ENCODE assay signal across 17 mouse cellular contexts in the genomic region with DNA sequence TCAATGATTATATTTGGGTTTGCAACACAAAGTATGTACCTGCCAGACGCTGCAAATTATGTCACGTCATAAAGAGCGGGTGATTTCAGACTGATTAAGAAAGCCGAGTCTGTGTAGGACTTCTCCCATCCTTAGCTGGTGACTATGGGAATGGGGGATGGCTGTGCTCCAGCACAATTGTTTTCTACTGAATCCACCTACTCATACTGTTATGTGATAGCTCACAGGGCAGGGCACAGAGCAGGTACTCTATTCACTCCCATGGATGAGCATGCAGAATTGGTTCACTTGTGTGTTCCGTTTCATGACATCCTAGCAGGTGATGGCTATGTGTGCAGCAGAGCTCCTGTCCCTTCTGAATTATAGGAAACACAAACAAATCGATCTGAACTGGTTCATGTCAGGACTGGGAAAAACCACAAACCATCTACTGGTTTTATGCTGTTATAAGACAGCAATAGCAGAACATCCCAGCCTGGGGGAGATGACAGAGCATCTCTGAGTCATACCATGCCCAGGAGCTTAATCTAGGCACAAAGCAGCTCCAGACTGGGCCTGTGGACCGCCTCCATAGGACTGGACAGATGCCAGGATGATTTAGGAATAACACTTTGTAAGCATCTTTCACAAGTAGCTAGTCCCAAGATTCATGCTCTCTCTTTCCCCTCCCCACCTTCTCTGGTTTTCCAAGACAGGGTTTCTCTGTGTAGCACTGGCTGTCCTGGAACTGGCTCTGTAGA. TPM values are rescaled to one million over a fixed set of nuclear protein-coding genes. Genes with fewer than 3 reads are reported as not detected.
DNase-seq lines count a peak whose midpoint lies in the region; ATAC-seq lines count a peak whose summit lies in the region.
"Had no signal": no experiment of that assay in that cellular context is flagged by ENCODE, and none has a peak within 500 bp of the region (broad histone marks: within the 10 kb centered on the region; RNA-seq: fewer than 3 reads in every experiment).

No protein-coding gene starts in this region.

- no peaks in the 10 kb centered on the region for H3K27me3 ChIP-seq in heart, embryonic 15.5 days
- H3K27me3 ChIP-seq in hindbrain, embryonic 13.5 days, result no peaks in the 10 kb centered on the region
- H3K27me3 ChIP-seq: embryonic facial prominence, embryonic 15.5 days; heart, embryonic 12.5 days; hindbrain, embryonic 12.5 days; limb, embryonic 13.5 days had no signal

- DNase-seq in heart, adult 18-20 months, result no peak
- DNase-seq in frontal cortex, adult 2 months (ENCODE audit: extremely low spot score in 1 of 2, low spot score in 1 of 2), result peak; percentile 90 to 92
- peak; percentile 2 to 19 for DNase-seq in layer of hippocampus, postnatal 36 days
- DNase-seq in right cerebral cortex, postnatal 14 days, result peak; percentile 21
- no peak for DNase-seq in adrenal gland, adult 18-20 months (ENCODE audit: low spot score in 2 of 2)
- DNase-seq: cerebellum, adult 11 months; kidney, adult 8-10 months; lung, adult 2 months; thymus, adult 18-20 months had no signal

- H3K4me1 ChIP-seq in heart, embryonic 15.5 days (replicated peaks), result no peaks in the 10 kb centered on the region
- H3K4me1 ChIP-seq in hindbrain, embryonic 13.5 days (replicated peaks), result no peaks in the 10 kb centered on the region
- H3K4me1 ChIP-seq: embryonic facial prominence, embryonic 15.5 days; heart, embryonic 12.5 days; hindbrain, embryonic 12.5 days; limb, embryonic 13.5 days had no signal

- no peak overlapping the region for H3K9ac ChIP-seq in heart, embryonic 15.5 days
- H3K9ac ChIP-seq in hindbrain, embryonic 13.5 days, result no peak overlapping the region
- H3K9ac ChIP-seq: embryonic facial prominence, embryonic 15.5 days; heart, embryonic 12.5 days; hindbrain, embryonic 12.5 days; limb, embryonic 13.5 days had no signal

- H3K4me2 ChIP-seq in heart, embryonic 15.5 days, result no peak overlapping the region
- H3K4me2 ChIP-seq in hindbrain, embryonic 13.5 days, result no peak overlapping the region
- H3K4me2 ChIP-seq: embryonic facial prominence, embryonic 15.5 days; heart, embryonic 12.5 days; hindbrain, embryonic 12.5 days; limb, embryonic 13.5 days had no signal

- 0 out of 2 replicates have a peak, but pooled peaks have one; percentile 27 for ATAC-seq in heart, embryonic 15.5 days (replicated peaks; ENCODE audit: insufficient number of reproducible peaks, insufficient read depth, low FRiP score, low read depth)
- ATAC-seq in hindbrain, embryonic 13.5 days (ENCODE audit: low FRiP score), result no peak
- ATAC-seq in megakaryocyte, adult 5-6 weeks (ENCODE audit: poor library complexity, severe bottlenecking), result no peak

- no peaks in the 10 kb centered on the region for H3K36me3 ChIP-seq in heart, embryonic 15.5 days
- no peaks in the 10 kb centered on the region for H3K36me3 ChIP-seq in hindbrain, embryonic 13.5 days
- H3K36me3 ChIP-seq: embryonic facial prominence, embryonic 15.5 days; heart, embryonic 12.5 days; hindbrain, embryonic 12.5 days; limb, embryonic 13.5 days had no signal

- H3K9me3 ChIP-seq in heart, embryonic 15.5 days (replicated peaks), result no peaks in the 10 kb centered on the region
- no peaks in the 10 kb centered on the region for H3K9me3 ChIP-seq in hindbrain, embryonic 13.5 days
- H3K9me3 ChIP-seq: embryonic facial prominence, embryonic 15.5 days; heart, embryonic 12.5 days; hindbrain, embryonic 12.5 days; limb, embryonic 13.5 days had no signal

- H3K4me3 ChIP-seq in heart, embryonic 15.5 days, result no peak overlapping the region
- no peak overlapping the region for H3K4me3 ChIP-seq in hindbrain, embryonic 13.5 days
- H3K4me3 ChIP-seq: embryonic facial prominence, embryonic 15.5 days; heart, embryonic 12.5 days; hindbrain, embryonic 12.5 days; limb, embryonic 13.5 days had no signal

- 74% methylated on average over 7 of the region's 7 CpGs for WGBS in heart, embryonic 15.5 days
- 90% methylated on average over 7 of the region's 7 CpGs for WGBS in hindbrain, embryonic 13.5 days

- H3K27ac ChIP-seq in heart, embryonic 15.5 days, result no peak overlapping the region
- no peak overlapping the region for H3K27ac ChIP-seq in hindbrain, embryonic 13.5 days
- H3K27ac ChIP-seq: embryonic facial prominence, embryonic 15.5 days; hindbrain, embryonic 12.5 days; limb, embryonic 13.5 days had no signal

RNA-seq across cellular contexts. Expression of a gene that starts 20.1 kb away (rescaled TPM):
- polyA plus RNA-seq in heart, embryonic 15.5 days (2015; fragmentation: Nextera tagmentation; extraction: Ambion mirVana), result 0.09 TPM in 1 of 2 replicates, not detected in the other
- not detected for total RNA-seq in heart, adult 18-20 months (2021)
- 2.5 and 3.2 TPM in 2 replicates for polyA plus RNA-seq in frontal cortex, adult 2 months (2012; rRNA removed)
- not detected for total RNA-seq in layer of hippocampus, postnatal 36 days (2021)
- 0.10 TPM in 1 of 2 replicates, not detected in the other for polyA plus RNA-seq in hindbrain, embryonic 13.5 days (2015; fragmentation: Nextera tagmentation; extraction: Ambion mirVana)
- under 1 TPM in 1 of 2 experiments, not detected in 1; 0.17 TPM for total RNA-seq in adrenal gland, adult 18-20 months (2021)
- 1.8 and 3.9 TPM in 2 replicates for total RNA-seq in megakaryocyte, adult 5-6 weeks (2015)
- 4.2 and 5.7 TPM in 2 replicates for total RNA-seq in megakaryocyte, adult 5-6 weeks (2017)
- total RNA-seq: adrenal gland, postnatal 4 days had no signal
- polyA plus RNA-seq: heart, embryonic 12.5 days; limb, embryonic 13.5 days had no signal

Comparison
In these comparisons a context has a peak if more than half of its experiments do, and no peak if none do; other contexts are left out.
1. DNase-seq: peak in frontal cortex, adult 2 months (2 of 2), layer of hippocampus, postnatal 36 days (2 of 2) and right cerebral cortex, postnatal 14 days (single experiment); none in heart, adult 18-20 months (0 of 2) and adrenal gland, adult 18-20 months (0 of 2).